Mouse (Mus musculus) forebrain, embryonic 13.5 days (tissue): ENCODE data around the gene Nova2. TPM values are rescaled to one million over a fixed set of nuclear protein-coding genes. Genes with fewer than 3 reads are reported as not detected.

Experiments used
- ATAC-seq: fragments of 200-750 bp; cut with Nextera tagmentation; 2 replicates; pipeline ENCODE4 v1.8.0; 2017
- H3K27ac ChIP-seq: fragments of 300-500 bp; sonication (generic); 2 replicates; pipeline ENCODE4 v1.5.1; 2015; ENCODE audit warnings: inconsistent platforms, mild to moderate bottlenecking, moderate library complexity
- H3K27me3 ChIP-seq: fragments of 300-500 bp; sonication (generic); 2 replicates; pipeline ENCODE4 v1.6.1; 2015; ENCODE audit warnings: mild to moderate bottlenecking, inconsistent platforms
- H3K36me3 ChIP-seq: fragments of 300-500 bp; sonication (generic); 2 replicates; pipeline ENCODE4 v1.6.1; 2015; ENCODE audit warnings: mild to moderate bottlenecking, inconsistent platforms; ENCODE audit not compliant: poor library complexity, severe bottlenecking
- H3K4me1 ChIP-seq: fragments of 300-500 bp; sonication (generic); 2 replicates; pipeline ENCODE4 v1.6.1; 2015; ENCODE audit warnings: inconsistent platforms
- H3K4me2 ChIP-seq: fragments of 300-500 bp; sonication (generic); 2 replicates; pipeline ENCODE4 v1.6.1; 2015; ENCODE audit warnings: inconsistent platforms, mild to moderate bottlenecking, moderate library complexity
- H3K4me3 ChIP-seq: fragments of 300-500 bp; sonication (generic); 2 replicates; pipeline ENCODE4 v1.5.1; 2015; ENCODE audit warnings: mild to moderate bottlenecking, inconsistent platforms
- H3K9ac ChIP-seq: fragments of 300-500 bp; sonication (generic); 2 replicates; pipeline ENCODE4 v1.6.1; 2015; ENCODE audit warnings: mild to moderate bottlenecking, inconsistent platforms
- H3K9me3 ChIP-seq: fragments of 300-500 bp; sonication (generic); replicated peaks from 2 replicates; pipeline ENCODE4 v1.6.1; 2016; ENCODE audit warnings: inconsistent platforms
- WGBS: fragments of 180-500 bp; shearing (Covaris S2); methylation state at CpG from one replicate; pipeline ENCODE4 v1.1.7; 2015; 5-methylcytosine and 5-hydroxymethylcytosine counted together
- polyA plus RNA-seq: library from polyadenylated mRNA; unstranded; fragments of >200 nt; fragmentation: Nextera tagmentation; extraction: Ambion mirVana; gene quantifications from 2 replicates; pipeline ENCODE4 v1.2.1, GENCODE M21; 2015

Gene Nova2
- polyA plus RNA-seq, 1 experiment from 2014 or later = 12.3 TPM

GRCm38 (mm10) chr7:18989995-18990394 lies 64.3 kb downstream of the Nova2 start:
- no peaks in the 10 kb centered on the region for H3K9me3 ChIP-seq
- peak overlapping the region; percentile 78 for H3K4me2 ChIP-seq
- WGBS = 3% methylated on average over 5 of the region's 5 CpGs
- H3K36me3 ChIP-seq = no peaks in the 10 kb centered on the region
- 0 out of 2 replicates have a peak, but pooled peaks have one; percentile 5 for ATAC-seq
- peak overlapping the region; percentile 57 for H3K9ac ChIP-seq
- peaks cover 22% of the 10 kb centered on the region for H3K27me3 ChIP-seq
- peak overlapping the region; percentile 53 for H3K4me3 ChIP-seq
- H3K4me1 ChIP-seq = peaks cover 18% of the 10 kb centered on the region
- H3K27ac ChIP-seq = peak overlapping the region; percentile 96

GRCm38 (mm10) chr7:18990601-18991295 lies 65.1 kb downstream of the Nova2 start, which contains the start of gene Mypop:
Mypop (plus strand) TSS chr7:18991245.
- ATAC-seq = peak; percentile 96
- no peaks in the 10 kb centered on the region for H3K9me3 ChIP-seq
- peak within 1 kb of the TSS; percentile 53 for H3K4me3 ChIP-seq
- WGBS = under 1% methylated on average over 36 of the region's 37 CpGs
- H3K27me3 ChIP-seq = peaks cover 22% of the 10 kb centered on the region
- H3K4me2 ChIP-seq = peak within 1 kb of the TSS; percentile 78
- peaks cover 19% of the 10 kb centered on the region for H3K4me1 ChIP-seq
- H3K27ac ChIP-seq = peak within 1 kb of the TSS; percentile 96
- peak within 1 kb of the TSS; percentile 73 for H3K9ac ChIP-seq
- H3K36me3 ChIP-seq = no peaks in the 10 kb centered on the region

GRCm38 (mm10) chr7:18991660-18992293 lies 66.1 kb downstream of the Nova2 start:
- peak overlapping the region; percentile 73 for H3K9ac ChIP-seq
- H3K27me3 ChIP-seq = peaks cover 22% of the 10 kb centered on the region
- peak overlapping the region; percentile 78 for H3K4me2 ChIP-seq
- H3K9me3 ChIP-seq = no peaks in the 10 kb centered on the region
- ATAC-seq = no peak; the same call in 1 of the 2 replicates
- H3K27ac ChIP-seq = no peak overlapping the region
- peak overlapping the region; percentile 53 for H3K4me3 ChIP-seq
- H3K36me3 ChIP-seq = no peaks in the 10 kb centered on the region
- peaks cover 19% of the 10 kb centered on the region for H3K4me1 ChIP-seq
- under 1% methylated on average over 56 of the region's 59 CpGs for WGBS

GRCm38 (mm10) chr7:18992294-18992675 lies 66.6 kb downstream of the Nova2 start:
- Histone ChIP-seq H3K9me3 (no peaks in the 10 kb centered on the region), H3K27ac (no peak overlapping the region), H3K4me2 (peak overlapping the region; percentile 78), H3K4me3 (peak overlapping the region; percentile 53), H3K4me1 (peaks cover 19% of the 10 kb centered on the region), H3K36me3 (no peaks in the 10 kb centered on the region), H3K27me3 (peaks cover 22% of the 10 kb centered on the region), H3K9ac (peak overlapping the region; percentile 73)
- no peak for ATAC-seq
- WGBS = 2% methylated on average over 29 of the region's 31 CpGs

GRCm38 (mm10) chr7:18993036-18993435 lies 67.3 kb downstream of the Nova2 start:
- no peaks in the 10 kb centered on the region for H3K36me3 ChIP-seq
- H3K27ac ChIP-seq = no peak overlapping the region
- no peak overlapping the region for H3K4me3 ChIP-seq
- 85% methylated on average over 5 of the region's 5 CpGs for WGBS
- H3K4me1 ChIP-seq = peaks cover 19% of the 10 kb centered on the region
- 0 out of 2 replicates have a peak overlapping the region, but pooled peaks have one; percentile 73 for H3K9ac ChIP-seq
- no peak for ATAC-seq
- peaks cover 22% of the 10 kb centered on the region for H3K27me3 ChIP-seq
- peak overlapping the region; percentile 78 for H3K4me2 ChIP-seq
- no peaks in the 10 kb centered on the region for H3K9me3 ChIP-seq

GRCm38 (mm10) chr7:18998835-18999234 lies 73.1 kb downstream of the Nova2 start:
- no peak overlapping the region for H3K27ac ChIP-seq
- H3K27me3 ChIP-seq = no peaks in the 10 kb centered on the region
- no peaks in the 10 kb centered on the region for H3K9me3 ChIP-seq
- ATAC-seq = no peak
- H3K4me2 ChIP-seq = no peak overlapping the region
- no peak overlapping the region for H3K4me3 ChIP-seq
- H3K36me3 ChIP-seq = peaks cover 11% of the 10 kb centered on the region; the same call in 1 of the 2 replicates
- WGBS = 28% methylated on average over 9 of the region's 9 CpGs
- H3K9ac ChIP-seq = 0 out of 2 replicates have a peak overlapping the region, but pooled peaks have one; percentile 40
- H3K4me1 ChIP-seq = peaks cover 20% of the 10 kb centered on the region; the same call in 1 of the 2 replicates

GRCm38 (mm10) chr7:19000421-19000820 lies 74.7 kb downstream of the Nova2 start:
- no peak overlapping the region for H3K27ac ChIP-seq
- peak overlapping the region; percentile 40 for H3K4me2 ChIP-seq
- peak overlapping the region; percentile 36; the same call in 1 of the 2 replicates for H3K9ac ChIP-seq
- H3K27me3 ChIP-seq = no peaks in the 10 kb centered on the region
- no peak for ATAC-seq
- H3K4me1 ChIP-seq = peaks cover 27% of the 10 kb centered on the region
- H3K4me3 ChIP-seq = peak overlapping the region; percentile 21
- WGBS = 51% methylated on average over 10 of the region's 10 CpGs
- peaks cover 15% of the 10 kb centered on the region for H3K36me3 ChIP-seq
- H3K9me3 ChIP-seq = no peaks in the 10 kb centered on the region

GRCm38 (mm10) chr7:19001066-19001806 lies 75.5 kb downstream of the Nova2 start:
- Histone ChIP-seq H3K36me3 (peaks cover 23% of the 10 kb centered on the region), H3K4me2 (peak overlapping the region; percentile 40), H3K27ac (no peak overlapping the region), H3K9me3 (no peaks in the 10 kb centered on the region), H3K9ac (peak overlapping the region; percentile 36; the same call in 1 of the 2 replicates), H3K4me1 (peaks cover 35% of the 10 kb centered on the region), H3K27me3 (no peaks in the 10 kb centered on the region), H3K4me3 (peak overlapping the region; percentile 21)
- ATAC-seq = no peak
- WGBS = 44% methylated on average over 18 of the region's 18 CpGs

GRCm38 (mm10) chr7:19001807-19002085 lies 76.1 kb downstream of the Nova2 start:
- H3K36me3 ChIP-seq = peaks cover 27% of the 10 kb centered on the region
- ATAC-seq = no peak
- peaks cover 40% of the 10 kb centered on the region for H3K4me1 ChIP-seq
- 78% methylated on average over 3 of the region's 3 CpGs for WGBS
- H3K27me3 ChIP-seq = no peaks in the 10 kb centered on the region
- H3K9me3 ChIP-seq = no peaks in the 10 kb centered on the region
- no peak overlapping the region for H3K4me2 ChIP-seq
- no peak overlapping the region for H3K27ac ChIP-seq
- H3K9ac ChIP-seq = no peak overlapping the region
- H3K4me3 ChIP-seq = no peak overlapping the region

GRCm38 (mm10) chr7:19002115-19002514 lies 76.4 kb downstream of the Nova2 start:
- H3K4me1 ChIP-seq = peaks cover 43% of the 10 kb centered on the region
- no peaks in the 10 kb centered on the region for H3K9me3 ChIP-seq
- H3K4me3 ChIP-seq = peak overlapping the region; percentile 40
- peak overlapping the region; percentile 69 for H3K4me2 ChIP-seq
- 0 out of 2 replicates have a peak overlapping the region, but pooled peaks have one; percentile 73 for H3K9ac ChIP-seq
- H3K36me3 ChIP-seq = peaks cover 31% of the 10 kb centered on the region
- H3K27me3 ChIP-seq = no peaks in the 10 kb centered on the region
- WGBS = 41% methylated on average over 4 of the region's 4 CpGs
- H3K27ac ChIP-seq = peak overlapping the region; percentile 31; the same call in 1 of the 2 replicates
- ATAC-seq = no peak

- no peaks in the 10 kb centered on the region for H3K27me3 ChIP-seq
- 2% methylated on average over 17 of the region's 17 CpGs for WGBS
- H3K4me2 ChIP-seq = peak overlapping the region; percentile 69
- H3K9ac ChIP-seq = peak overlapping the region; percentile 73
- H3K9me3 ChIP-seq = no peaks in the 10 kb centered on the region
- H3K27ac ChIP-seq = no peak overlapping the region
- peak; percentile 63 for ATAC-seq
- peaks cover 51% of the 10 kb centered on the region for H3K4me1 ChIP-seq
- H3K4me3 ChIP-seq = peak overlapping the region; percentile 40
- H3K36me3 ChIP-seq = peaks cover 38% of the 10 kb centered on the region
Observed at GRCm38 (mm10) chr7:19002848-19003498, 77.3 kb downstream of the Nova2 start.
